Mouse (Mus musculus): ENCODE measurements at regions not wholly inside any gene's neighbourhood (a gene's known extent, or its start where the extent isn't known, plus 50 kb on each side); places are given as distances from the start of the nearest gene placed in this dataset.
A peak's percentile ranks its signal among the peaks of the same experiment; 100 is the strongest.

- TF ChIP-seq CTCF (IDR thresholded peaks at IDR 0.05; ENCODE audit: control insufficient read depth, insufficient read depth, low read length) (0 out of 2 replicates have a peak, but pooled peaks have one; percentile 19), POLR2A (IDR thresholded peaks at IDR 0.05; ENCODE audit: borderline replicate concordance, control insufficient read depth, low read depth, low read length) (no peak)
These were observed 122.2 kb upstream of the Nabp1 start for GRCm38 (mm10) chr1:51600425-51600824.
